Mouse (Mus musculus) layer of hippocampus, adult 9-11 months (tissue): ENCODE measurements around the gene Mall.

ENCODE experiments used
- DNase-seq: peaks from one replicate; pipeline ENCODE4 v3.0.0; 2022

The Mall gene

DNA sequence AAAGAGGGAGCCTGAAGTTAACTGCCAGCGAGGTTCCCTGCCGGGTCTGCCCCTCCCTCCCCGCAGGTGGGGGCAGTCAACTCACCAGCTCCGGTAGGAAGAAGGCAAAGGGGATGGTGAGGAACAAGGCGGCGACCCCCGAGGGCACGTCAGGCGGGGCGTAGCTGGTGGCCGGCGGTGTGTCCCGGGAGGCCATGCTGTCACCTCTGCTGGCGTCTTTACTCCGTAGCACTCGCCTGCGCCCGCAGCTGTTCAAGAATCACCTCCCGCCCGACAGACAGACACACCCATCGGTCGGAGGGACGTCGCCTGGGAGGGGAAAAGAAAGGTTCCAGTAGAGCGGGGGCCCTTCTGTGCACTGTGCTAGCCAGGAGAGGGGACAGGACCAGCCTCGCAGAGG, at the start of gene Mall:
Gene Mall, minus strand, starts transcription at position 262 of the 400 bp plus-strand sequence.
- no peak for DNase-seq

DNA sequence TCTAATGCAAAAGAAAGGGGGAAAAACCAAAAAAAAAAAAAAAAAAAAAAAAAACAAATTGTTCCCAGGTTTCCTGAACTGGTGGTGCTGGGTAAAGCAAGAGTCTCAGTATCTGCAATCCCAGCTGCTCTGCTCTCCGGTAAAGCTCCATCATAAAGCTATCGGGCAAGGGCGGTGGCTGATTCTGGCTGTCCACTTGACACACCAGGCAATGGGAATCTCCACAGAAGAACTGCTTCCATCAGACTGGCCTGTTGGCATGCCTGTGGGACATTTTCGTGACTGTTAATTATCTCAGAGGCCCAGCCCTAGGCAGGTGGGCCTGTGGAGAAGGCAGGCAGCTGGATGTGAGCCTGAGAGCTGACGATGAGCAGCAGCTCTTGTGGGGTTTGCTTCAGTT, 48.7 kb upstream of the Mall start:
- DNase-seq: no peak

- no peak for DNase-seq
These were observed 45.3 kb upstream of the Mall start for GRCm38 (mm10) chr2:127775013-127775412.

- DNase-seq: no peak
These were observed 44.8 kb upstream of the Mall start for GRCm38 (mm10) chr2:127774578-127774941.

DNA sequence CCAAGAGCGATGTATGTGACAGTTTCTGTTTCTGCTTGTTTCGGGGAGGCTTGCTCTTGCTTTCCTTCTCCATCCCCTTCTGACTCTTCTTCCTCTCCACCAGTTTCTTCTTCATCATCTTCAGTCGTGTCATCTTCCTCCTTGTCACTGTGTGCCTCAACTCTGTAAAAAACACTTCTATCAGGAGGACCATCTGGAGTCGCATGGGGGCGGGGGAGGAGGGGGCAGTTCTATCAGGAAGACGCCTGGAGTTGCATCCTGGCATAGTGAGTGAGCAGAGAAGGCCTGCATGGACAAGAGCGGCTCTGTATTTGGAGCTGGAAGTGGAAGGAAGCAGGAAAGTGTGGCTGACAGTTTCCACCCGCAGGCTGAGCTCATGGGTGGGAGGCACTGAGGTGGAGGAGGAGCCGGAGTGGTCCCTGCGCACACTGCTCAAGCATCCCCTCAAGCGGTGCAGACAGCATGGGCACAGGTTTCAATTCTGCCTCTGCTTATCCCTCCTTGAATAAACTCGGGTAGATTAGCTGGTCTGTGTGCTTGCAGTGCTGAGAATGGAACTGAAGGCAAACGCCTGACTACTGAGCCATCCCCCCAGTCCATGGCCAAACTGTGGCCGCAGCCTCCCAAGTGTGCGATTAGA, 44.3 kb upstream of the Mall start:
- DNase-seq: no peak

DNA sequence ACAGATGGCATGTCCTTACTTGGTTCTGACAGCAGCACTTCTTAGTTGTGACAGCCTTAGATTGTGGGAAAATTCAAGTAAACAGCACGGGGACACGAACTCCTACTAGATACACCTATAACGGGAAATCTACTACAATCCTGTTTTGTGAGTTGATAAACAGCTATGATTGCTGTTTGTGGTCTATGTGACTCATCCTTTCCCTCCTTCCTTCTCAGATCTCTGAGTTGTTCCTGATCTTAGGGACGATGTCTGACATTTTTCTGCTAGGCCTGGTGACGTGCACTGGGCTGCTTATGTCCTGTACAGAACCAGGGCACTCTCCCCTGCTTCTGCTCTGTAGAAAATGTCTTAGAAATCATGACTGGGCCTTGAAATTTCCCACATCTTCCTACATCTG, 31.9 kb upstream of the Mall start:
- DNase-seq: no peak

DNA sequence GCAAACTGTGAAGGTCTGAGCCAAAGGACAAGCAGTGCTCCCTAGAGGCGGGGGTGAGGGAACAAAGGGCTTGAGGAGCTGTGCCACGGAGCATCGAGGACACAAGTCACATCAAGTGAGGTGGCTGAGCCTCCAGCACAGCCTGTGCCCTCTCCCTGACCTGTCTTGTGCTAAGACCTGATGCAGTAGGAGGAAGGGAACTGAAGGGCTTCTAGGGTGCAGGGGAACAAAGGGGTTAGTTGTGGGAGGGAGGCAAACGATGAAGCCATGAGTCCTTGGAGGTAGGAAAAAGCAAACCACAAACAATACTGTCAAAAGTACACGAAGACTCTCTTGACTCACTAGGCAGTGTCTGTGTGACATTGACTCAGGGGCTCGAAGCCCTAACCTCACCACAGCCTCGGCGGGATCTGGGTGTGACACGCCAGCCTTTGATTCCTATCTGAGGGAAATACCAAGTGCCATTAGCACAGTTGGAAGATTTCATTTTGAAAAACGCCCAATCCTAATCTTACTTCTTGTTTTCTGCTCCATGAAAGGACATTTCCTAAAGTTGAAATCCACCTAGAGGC, 30.8 kb upstream of the Mall start:
- DNase-seq: no peak

GRCm38 (mm10) chr2:127760014-127760413, 30.3 kb upstream of the Mall start:
- no peak for DNase-seq

- no peak for DNase-seq
These were observed 29.6 kb upstream of the Mall start for GRCm38 (mm10) chr2:127759157-127759880.

DNA sequence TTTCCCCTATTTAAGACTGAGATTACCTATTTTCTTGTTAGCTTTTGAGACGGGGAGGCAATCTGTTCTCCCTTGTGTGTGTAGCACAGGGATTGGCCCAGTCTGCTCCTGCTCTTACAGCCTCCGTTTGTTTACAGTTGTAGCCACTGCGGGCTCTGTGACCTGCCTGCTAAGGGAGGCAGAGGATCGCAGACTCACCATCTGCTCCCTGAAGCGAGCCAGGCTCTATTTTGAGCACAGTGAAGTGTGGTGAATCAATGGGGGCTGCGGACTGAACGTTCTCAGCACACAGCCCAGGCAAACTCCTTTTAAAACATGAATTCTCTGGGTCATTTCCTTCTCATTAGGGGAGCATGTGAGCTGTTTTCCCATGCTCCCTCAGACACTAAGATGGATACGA, 27.4 kb upstream of the Mall start:
- peak; percentile 61 for DNase-seq

GRCm38 (mm10) chr2:127754113-127754512, 24.4 kb upstream of the Mall start:
- DNase-seq: peak; percentile 9

DNA sequence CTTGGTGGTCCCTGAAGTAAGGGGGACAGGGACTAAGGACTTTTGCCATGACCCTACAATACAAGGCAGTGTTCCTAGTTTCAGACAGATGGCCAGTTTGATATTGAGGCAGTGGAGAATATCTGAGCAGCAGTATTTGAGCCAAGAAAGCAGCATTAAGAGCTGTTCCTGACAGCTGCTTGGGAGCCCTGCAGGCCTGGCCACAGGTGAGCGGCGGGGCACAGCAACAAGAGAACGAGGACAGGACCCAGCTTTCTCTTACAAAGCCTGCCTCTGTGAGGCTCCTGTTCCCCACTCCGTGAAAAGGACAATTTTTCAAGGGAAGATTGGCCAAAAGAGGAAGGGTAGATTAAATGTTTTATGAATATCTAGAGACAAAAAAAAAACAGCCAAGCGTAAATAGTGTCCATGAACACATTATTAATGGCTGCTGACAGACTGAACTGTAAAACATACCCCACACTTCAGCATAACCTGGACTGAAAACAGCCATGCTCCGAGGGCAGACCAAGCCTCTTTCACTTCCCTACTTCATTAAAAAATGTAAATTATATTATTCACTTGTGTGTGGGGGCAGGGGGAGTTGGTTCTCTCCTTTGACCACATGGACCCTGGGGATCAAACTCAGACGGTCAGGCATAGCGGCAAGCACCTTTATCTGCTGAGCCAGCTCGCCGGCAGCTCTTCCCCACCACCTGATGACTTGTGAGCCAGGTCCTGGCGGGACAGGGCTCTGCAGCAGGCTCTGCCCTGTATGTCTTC, 22.3 kb upstream of the Mall start:
- no peak for DNase-seq

DNA sequence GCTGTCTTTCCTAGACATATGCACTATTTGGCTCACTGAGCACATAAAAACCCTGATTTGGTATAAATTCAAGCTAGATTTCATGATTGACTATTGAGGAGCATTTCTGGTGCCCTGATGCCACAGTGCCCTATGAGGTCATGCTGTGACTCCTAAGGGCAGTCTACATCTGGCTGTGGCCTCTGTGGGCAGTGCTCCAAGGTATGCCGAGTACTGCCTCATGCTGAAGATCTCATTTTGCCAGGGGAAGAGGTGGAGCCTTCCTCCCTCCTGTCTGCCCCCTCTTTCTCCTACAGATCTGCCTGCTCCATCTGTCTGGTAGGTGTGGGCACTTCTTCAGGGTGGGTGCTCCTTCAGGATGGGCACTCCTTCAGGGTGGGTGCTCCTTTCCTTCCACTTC, 19.6 kb upstream of the Mall start:
- no peak for DNase-seq

DNA sequence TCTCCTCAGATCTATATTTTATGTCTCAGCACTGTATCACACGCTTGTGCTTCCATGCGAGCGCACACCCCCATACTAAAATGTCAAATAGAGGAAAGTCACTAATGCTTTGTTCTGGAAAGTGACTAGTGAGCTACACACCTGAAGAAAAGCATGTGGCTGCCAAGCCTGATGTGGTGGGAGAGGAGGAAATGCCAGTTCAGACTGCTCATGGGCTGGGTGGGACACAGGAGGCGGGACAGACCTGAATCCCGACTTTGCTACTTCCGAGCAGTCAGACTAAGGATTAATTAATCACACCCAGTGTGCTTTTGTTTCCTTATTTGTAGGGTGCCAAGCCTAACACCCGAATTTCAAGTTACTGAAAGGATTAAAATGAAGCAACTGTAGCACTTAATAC, 18.6 kb upstream of the Mall start:
- DNase-seq: no peak

GRCm38 (mm10) chr2:127742637-127743036, 12.9 kb upstream of the Mall start:
- DNase-seq: no peak

GRCm38 (mm10) chr2:127740756-127741519, 11.2 kb upstream of the Mall start:
- no peak for DNase-seq

DNA sequence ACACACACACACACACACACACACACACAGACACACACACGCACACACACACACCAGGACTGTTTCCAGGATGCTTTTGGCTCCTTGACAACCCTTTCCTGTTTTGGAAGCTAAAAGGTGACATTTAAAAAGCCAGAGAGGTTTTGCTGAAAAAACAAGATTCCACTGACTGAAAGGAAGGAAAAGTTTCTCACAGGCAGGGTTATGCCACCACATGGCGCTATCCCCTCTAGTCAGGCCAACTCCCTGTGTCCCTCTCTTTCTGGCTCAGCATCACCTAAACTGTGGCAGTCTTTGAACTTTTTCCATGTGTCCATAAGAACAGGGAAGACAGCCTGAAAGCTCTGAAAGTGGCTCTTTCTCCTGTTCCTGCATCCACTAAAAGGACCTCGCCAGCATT, 8.2 kb upstream of the Mall start:
- no peak for DNase-seq

DNA sequence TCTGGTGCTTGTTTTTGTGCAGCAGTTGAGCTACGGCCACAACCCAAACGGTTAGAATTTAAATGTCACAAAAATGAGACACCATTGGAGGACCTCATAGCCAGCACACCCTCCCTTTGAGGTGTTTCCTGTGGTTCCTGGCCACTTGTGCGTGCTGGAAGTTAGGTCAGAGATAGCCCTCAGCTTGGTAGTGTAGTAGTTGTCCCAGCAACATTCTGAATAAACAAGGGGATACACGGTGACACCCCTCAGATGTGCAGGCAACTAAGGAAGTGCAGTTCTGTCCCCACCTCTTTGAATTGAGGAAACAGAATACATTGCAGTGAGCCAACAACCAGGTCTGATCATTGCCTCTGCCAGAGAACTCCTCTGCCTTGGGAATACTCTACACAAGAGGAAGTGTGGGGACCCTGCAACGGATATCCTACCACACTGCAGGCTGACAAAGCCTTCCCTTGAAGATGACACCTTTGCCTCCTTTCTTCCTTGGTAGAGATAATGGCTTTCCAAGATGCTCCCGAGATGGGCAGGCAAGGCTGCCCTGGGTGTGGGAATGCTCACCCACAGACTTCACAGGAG, 7.0 kb upstream of the Mall start:
- DNase-seq: no peak

DNA sequence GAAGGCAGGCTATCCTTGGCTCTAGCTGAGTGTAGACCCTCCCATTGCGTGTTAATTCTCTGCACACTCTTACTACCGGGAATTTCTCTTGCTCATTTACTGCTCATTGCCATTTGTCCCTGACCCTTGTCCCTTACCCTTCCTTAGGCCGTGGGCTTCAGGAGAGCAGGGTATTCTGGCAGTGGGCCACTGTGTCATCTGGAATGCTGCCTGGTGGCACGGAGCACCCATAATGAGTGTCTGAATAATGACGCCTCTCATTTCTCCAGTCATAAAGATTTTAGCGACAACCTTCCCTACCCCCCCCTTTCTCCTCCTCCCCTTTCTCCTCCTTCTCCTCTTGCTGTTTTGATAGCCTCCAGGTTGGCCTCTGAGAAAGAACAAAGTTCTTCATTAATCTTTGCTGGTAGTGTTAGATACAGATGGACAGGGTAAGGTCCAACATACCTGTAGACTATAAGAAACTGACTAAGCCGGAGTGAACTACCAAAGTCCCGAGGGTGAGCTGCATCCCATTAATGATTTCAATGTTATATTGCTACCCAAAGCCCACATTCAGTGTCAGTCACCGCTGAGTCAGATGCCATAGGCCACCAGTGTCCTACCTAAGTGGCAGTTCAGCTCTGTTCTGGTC, 5.9 kb upstream of the Mall start:
- no peak for DNase-seq

- no peak for DNase-seq
These were observed 5.2 kb upstream of the Mall start for GRCm38 (mm10) chr2:127734889-127735288.

- no peak for DNase-seq
These were observed 717 bp upstream of the Mall start for GRCm38 (mm10) chr2:127730301-127730997.
